In genomic region chrX:166170800-166171738, GRCm38 (mm10) we compare ENCODE assay signal across 8 mouse cellular contexts. TPM values are rescaled to one million over a fixed set of nuclear protein-coding genes. Genes with fewer than 3 reads are reported as not detected.
DNase-seq lines count a peak whose midpoint lies in the region; ATAC-seq and TF ChIP-seq lines count a peak whose summit lies in the region.

No protein-coding gene starts in this region.

- 15% methylated on average over 9 of the region's 9 CpGs for WGBS in cerebellum, adult 2 months
- 25% methylated on average over 9 of the region's 9 CpGs for WGBS in forebrain, embryonic 13.5 days
- WGBS in liver, embryonic 14.5 days (ENCODE audit: insufficient replicate concordance) = 15% methylated on average over 9 of the region's 9 CpGs

- ATAC-seq in cerebellum, adult (ENCODE audit: insufficient number of reproducible peaks, low FRiP score, low TSS enrichment) = no peak
- no peak for ATAC-seq in forebrain, embryonic 13.5 days
- ATAC-seq in liver, embryonic 14.5 days (ENCODE audit: insufficient read depth) = no peak

- H3K9ac ChIP-seq in forebrain, embryonic 13.5 days = peak overlapping the region; percentile 64
- H3K9ac ChIP-seq in liver, embryonic 14.5 days (replicated peaks) = peak overlapping the region; percentile 70

- no peaks in the 10 kb centered on the region for H3K27me3 ChIP-seq in cerebellum, adult 2 months (ENCODE audit: control insufficient read depth, insufficient read depth, low read length)
- H3K27me3 ChIP-seq in forebrain, embryonic 13.5 days = 0 out of 2 replicates have a peak, but pooled peaks cover 3% of the 10 kb centered on the region
- H3K27me3 ChIP-seq in liver, embryonic 14.5 days (ENCODE audit: control insufficient read depth, insufficient read depth, low read length) = no peaks in the 10 kb centered on the region

- no peaks in the 10 kb centered on the region for H3K36me3 ChIP-seq in forebrain, embryonic 13.5 days (ENCODE audit: poor library complexity, severe bottlenecking)
- no peaks in the 10 kb centered on the region for H3K36me3 ChIP-seq in liver, embryonic 14.5 days (replicated peaks; ENCODE audit: control insufficient read depth, insufficient read depth, low read depth)

- H3K4me1 ChIP-seq in cerebellum, adult 2 months (ENCODE audit: control insufficient read depth, insufficient read depth, low read length) = peaks cover 5% of the 10 kb centered on the region; the same call in 1 of the 2 replicates
- peaks cover 20% of the 10 kb centered on the region for H3K4me1 ChIP-seq in forebrain, embryonic 13.5 days
- H3K4me1 ChIP-seq in liver, embryonic 14.5 days (replicated peaks; ENCODE audit: control insufficient read depth in 2 of 2, insufficient read depth in 2 of 2, low read length in 1 of 2) = peaks cover 2 to 15% of the 10 kb centered on the region in 2 experiments

- H3K27ac ChIP-seq in cerebellum, adult 2 months (ENCODE audit: insufficient read depth, low read length) = no peak overlapping the region; the same call in 1 of the 2 replicates
- H3K27ac ChIP-seq in forebrain, embryonic 13.5 days = peak overlapping the region; percentile 89
- peak overlapping the region; percentile 55 for H3K27ac ChIP-seq in liver, embryonic 14.5 days

- DNase-seq in cerebellum, adult 2 months = no peak
- DNase-seq in 416B (ENCODE audit: low read depth) = peak; percentile 57
- DNase-seq in liver, embryonic 14.5 days (ENCODE audit: low read depth in 3 of 3, low spot score in 3 of 3) = no peak
- no peak for DNase-seq in right cerebral cortex, postnatal 25 days
- no peak for DNase-seq in frontal cortex, postnatal 25 days (ENCODE audit: low spot score in 2 of 2)
- no peak for DNase-seq in adrenal gland, postnatal 25 days

- TF ChIP-seq EP300 in liver, embryonic 14.5 days (IDR thresholded peaks at IDR 0.05; ENCODE audit: low read depth) = no peak

- peak overlapping the region; percentile 57 for H3K4me2 ChIP-seq in forebrain, embryonic 13.5 days
- peak overlapping the region; percentile 74 for H3K4me2 ChIP-seq in liver, embryonic 14.5 days (ENCODE audit: low read depth)

- peak overlapping the region; percentile 85 for H3K4me3 ChIP-seq in cerebellum, adult 2 months (replicated peaks; ENCODE audit: insufficient read depth, low read depth, low read length)
- peak overlapping the region; percentile 47 for H3K4me3 ChIP-seq in forebrain, embryonic 13.5 days
- peak overlapping the region; percentile 72 to 99 for H3K4me3 ChIP-seq in liver, embryonic 14.5 days (ENCODE audit: insufficient read depth in 1 of 2, low read depth in 2 of 2, low read length in 2 of 2)

- H3K9me3 ChIP-seq in forebrain, embryonic 13.5 days (replicated peaks) = no peaks in the 10 kb centered on the region
- H3K9me3 ChIP-seq in liver, embryonic 14.5 days (ENCODE audit: control insufficient read depth, low read length) = no peaks in the 10 kb centered on the region

- no peak for TF ChIP-seq CTCF in cerebellum, adult 2 months (IDR thresholded peaks at IDR 0.05; ENCODE audit: borderline replicate concordance, insufficient read depth, low read depth, low read length)
- TF ChIP-seq CTCF in liver, embryonic 14.5 days (IDR thresholded peaks at IDR 0.05; ENCODE audit: low read depth) = no peak

- TF ChIP-seq POLR2A in cerebellum, adult 2 months (IDR thresholded peaks at IDR 0.05; ENCODE audit: borderline replicate concordance, insufficient read depth, low read length) = no peak

RNA-seq across cellular contexts. Expression of gene Gemin8, which starts 0.8 kb away (rescaled TPM):
- polyA plus RNA-seq in cerebellum, adult 2 months (2012; rRNA removed) = 10.6 and 11.8 TPM in 2 replicates
- polyA plus RNA-seq in forebrain, embryonic 13.5 days (2015; fragmentation: Nextera tagmentation; extraction: Ambion mirVana) = 12.4 and 16.1 TPM in 2 replicates
- 5.2 and 5.8 TPM in 2 replicates for polyA plus RNA-seq in liver, embryonic 14.5 days (2012; rRNA removed)
- 6.4 and 7.0 TPM in 2 replicates for polyA plus RNA-seq in liver, embryonic 14.5 days (2014; fragmentation: Nextera tagmentation; extraction: Ambion mirVana)
- 10.9 and 11.2 TPM in 2 replicates for total RNA-seq in adrenal gland, postnatal 25 days (2021)
